Mouse (Mus musculus) small intestine, adult 2 months (tissue): ENCODE measurements around the gene Tsga10ip.

Experiments used
- CTCF ChIP-seq: fragments of 200-500 bp; IDR thresholded peaks from 2 replicates; pipeline ENCODE4 v1.5.1; 2012; ENCODE audit warnings: low read depth, mild to moderate bottlenecking, control low read depth, inconsistent platforms, low read length, moderate library complexity, mixed read lengths; ENCODE audit not compliant: insufficient replicate concordance, insufficient read length; ENCODE audit errors: extremely low read depth
- POLR2A ChIP-seq: fragments of 200-500 bp; IDR thresholded peaks from 2 replicates; pipeline ENCODE4 v1.6.1; 2012; ENCODE audit warnings: low read depth, mild to moderate bottlenecking, control low read depth, inconsistent platforms, low read length, moderate library complexity

DNA sequence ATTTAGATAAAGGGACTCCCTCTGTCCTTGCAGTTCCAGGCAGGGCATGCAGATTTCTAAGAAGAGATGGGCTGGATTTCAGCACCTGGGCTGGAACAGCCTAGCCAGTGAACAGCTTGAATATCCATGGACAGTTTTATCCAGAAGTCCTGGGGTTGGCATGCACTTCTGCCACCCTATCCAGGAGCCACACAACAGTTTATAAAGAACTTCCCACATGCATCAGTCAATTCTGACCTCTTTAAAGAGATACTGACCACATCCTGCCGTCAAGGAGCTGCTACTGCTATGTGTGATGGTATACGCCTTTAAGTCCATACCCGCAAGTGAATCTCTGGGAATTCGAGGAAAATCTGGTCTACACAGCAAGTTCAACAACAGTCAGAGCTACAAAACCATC, 26.9 kb upstream of the Tsga10ip start:
- no peak for TF ChIP-seq CTCF
- TF ChIP-seq POLR2A, result no peak
